Mouse (Mus musculus) kidney, postnatal 36 days (tissue): Measurements from ENCODE around the gene Abtb1.

Experiments used
- DNase-seq, 2 experiments: peaks; one replicate each; pipeline ENCODE4 v3.0.0; 2021 to 2022; ENCODE audit warnings: mixed read lengths in 2 of 2

Abtb1 gene

GRCm38 (mm10) chr6:88800735-88801134 lies 41.0 kb downstream of the Abtb1 start:
- no peak for DNase-seq

GRCm38 (mm10) chr6:88800191-88800590 lies 41.6 kb downstream of the Abtb1 start:
- no peak for DNase-seq

- no peak for DNase-seq
Observed at GRCm38 (mm10) chr6:88794561-88794971, 47.2 kb downstream of the Abtb1 start.

GRCm38 (mm10) chr6:88793872-88794271 lies 47.9 kb downstream of the Abtb1 start:
- DNase-seq = no peak

GRCm38 (mm10) chr6:88793243-88793642 lies 48.5 kb downstream of the Abtb1 start:
- DNase-seq = no peak

- peak; percentile 63 to 67 for DNase-seq
Observed at GRCm38 (mm10) chr6:88792147-88792691, 49.6 kb downstream of the Abtb1 start.

- no peak for DNase-seq
Observed at GRCm38 (mm10) chr6:88791299-88791698, 50.5 kb downstream of the Abtb1 start.

- no peak for DNase-seq
Observed at GRCm38 (mm10) chr6:88788219-88788618, 53.6 kb downstream of the Abtb1 start.

- DNase-seq = peak; percentile 52 to 59
Observed at GRCm38 (mm10) chr6:88787496-88787895, 54.3 kb downstream of the Abtb1 start.

- no peak for DNase-seq
Observed at GRCm38 (mm10) chr6:88786732-88787445, 54.9 kb downstream of the Abtb1 start.
